Mouse (Mus musculus) cerebellum, postnatal 25 days (tissue): ENCODE results near the gene Napb.
A peak's percentile ranks its signal among the peaks of the same experiment; 100 is the strongest.

Experiments used
- DNase-seq, 2 experiments: peaks; one replicate each; pipeline ENCODE4 v3.0.0; 2021; ENCODE audit warnings: mixed read lengths in 2 of 2

Napb gene

GRCm38 (mm10) chr2:148686862-148687261, 45.4 kb downstream of the Napb start:
- DNase-seq, result no peak

- no peak for DNase-seq
These were observed 46.6 kb downstream of the Napb start for GRCm38 (mm10) chr2:148685709-148686108.

GRCm38 (mm10) chr2:148684972-148685371, 47.3 kb downstream of the Napb start:
- no peak for DNase-seq

- DNase-seq, result no peak
These were observed 49.2 kb downstream of the Napb start for GRCm38 (mm10) chr2:148683031-148683430.

GRCm38 (mm10) chr2:148681461-148681891, 50.8 kb downstream of the Napb start:
- DNase-seq, result peak in 1 of 2 experiments; percentile 61

- DNase-seq, result peak; percentile 99 to 100
These were observed 51.4 kb downstream of the Napb start, which contains the start of gene Gzf1 for GRCm38 (mm10) chr2:148680775-148681291. Gene Gzf1 (plus strand): TSS chr2:148681023.

- no peak for DNase-seq
These were observed 52.9 kb downstream of the Napb start for GRCm38 (mm10) chr2:148679346-148679745.

- peak; percentile 54 to 69 for DNase-seq
These were observed 54.5 kb downstream of the Napb start for GRCm38 (mm10) chr2:148677801-148678200.

- DNase-seq, result peak; percentile 99 to 100
These were observed 59.8 kb downstream of the Napb start, which contains the start of gene Nxt1 for GRCm38 (mm10) chr2:148672199-148673096. Gene Nxt1 (plus strand): TSS chr2:148672601.

GRCm38 (mm10) chr2:148663458-148663857, 68.8 kb downstream of the Napb start:
- DNase-seq, result no peak

- DNase-seq, result peak; percentile 39 to 70
These were observed 77.3 kb downstream of the Napb start for GRCm38 (mm10) chr2:148654961-148655360.

GRCm38 (mm10) chr2:148650587-148651357, 81.5 kb downstream of the Napb start:
- no peak for DNase-seq

GRCm38 (mm10) chr2:148644421-148645000, 87.8 kb downstream of the Napb start:
- DNase-seq, result no peak
